Mouse (Mus musculus) cortical plate, adult 2 months (tissue): ENCODE results near the gene Fbxw10. TPM values are rescaled to one million over a fixed set of nuclear protein-coding genes. Genes with fewer than 3 reads are reported as not detected.

Experiments used
- H3K27ac ChIP-seq: fragments of 200-500 bp; 2 replicates; pipeline ENCODE4 v1.5.1; 2012; ENCODE audit warnings: low read length, control low read depth, inconsistent platforms; ENCODE audit not compliant: insufficient read depth
- H3K4me1 ChIP-seq: fragments of 200-500 bp; 2 replicates; pipeline ENCODE4 v1.6.1; 2011; ENCODE audit warnings: low read length; ENCODE audit not compliant: control insufficient read depth, insufficient read depth
- H3K4me3 ChIP-seq: fragments of 200-500 bp; 2 replicates; pipeline ENCODE4 v1.5.1; 2011; ENCODE audit warnings: mild to moderate bottlenecking, low read length, control low read depth; ENCODE audit not compliant: insufficient read depth
- CTCF ChIP-seq: fragments of 200-500 bp; IDR thresholded peaks from 2 replicates; pipeline ENCODE4 v1.5.1; 2011; ENCODE audit warnings: mild to moderate bottlenecking, control low read depth, low read length; ENCODE audit not compliant: insufficient read depth; ENCODE audit errors: extremely low read depth
- POLR2A ChIP-seq: fragments of 200-500 bp; IDR thresholded peaks from 2 replicates; pipeline ENCODE4 v1.6.1; 2011; ENCODE audit warnings: mild to moderate bottlenecking, low read length, control low read depth; ENCODE audit not compliant: insufficient read depth; ENCODE audit errors: extremely low read depth
- polyA plus RNA-seq: library from polyadenylated mRNA; depleted of rRNA; stranded (reverse); fragments of >200 nt; gene quantifications from 2 replicates; pipeline ENCODE4 v1.2.3, GENCODE M21; 2012

Fbxw10 gene
- polyA plus RNA-seq, 1 experiment: 0.58 TPM

DNA sequence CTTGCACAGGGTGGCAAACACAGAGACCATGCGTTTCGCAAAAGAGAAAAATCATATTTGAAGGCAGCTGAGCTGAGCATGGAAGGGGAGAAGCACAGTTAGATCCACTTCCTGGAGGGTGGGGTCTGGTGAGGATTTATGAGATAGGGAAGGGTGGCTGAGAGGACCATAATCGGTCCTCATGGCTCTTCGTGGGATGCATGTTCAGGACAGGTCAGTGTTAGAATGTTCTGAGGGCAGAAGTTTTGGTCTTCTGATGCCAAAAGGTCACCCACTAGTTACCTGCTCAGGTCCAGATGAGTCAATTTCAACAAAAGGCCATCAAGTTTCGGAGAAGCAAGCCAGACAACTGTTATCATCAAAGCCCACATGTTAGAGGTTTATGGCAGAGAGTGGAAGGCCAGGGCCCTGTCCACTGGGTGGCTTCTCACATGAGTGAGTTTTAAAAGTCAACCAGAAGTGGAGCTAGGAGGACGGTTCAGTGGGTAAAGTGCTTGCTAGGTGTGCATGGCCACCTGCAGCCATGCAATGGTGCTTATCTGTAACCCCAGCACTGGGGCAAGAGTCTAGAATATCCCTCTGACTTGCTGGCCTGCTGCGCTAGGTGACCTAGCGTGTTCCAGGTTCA is 27.7 kb upstream of the Fbxw10 start:
- Histone ChIP-seq H3K27ac (no peak overlapping the region), H3K4me1 (0 out of 2 replicates have a peak, but pooled peaks cover 1% of the 10 kb centered on the region), H3K4me3 (no peak overlapping the region)
- TF ChIP-seq POLR2A (no peak), CTCF (no peak)

DNA sequence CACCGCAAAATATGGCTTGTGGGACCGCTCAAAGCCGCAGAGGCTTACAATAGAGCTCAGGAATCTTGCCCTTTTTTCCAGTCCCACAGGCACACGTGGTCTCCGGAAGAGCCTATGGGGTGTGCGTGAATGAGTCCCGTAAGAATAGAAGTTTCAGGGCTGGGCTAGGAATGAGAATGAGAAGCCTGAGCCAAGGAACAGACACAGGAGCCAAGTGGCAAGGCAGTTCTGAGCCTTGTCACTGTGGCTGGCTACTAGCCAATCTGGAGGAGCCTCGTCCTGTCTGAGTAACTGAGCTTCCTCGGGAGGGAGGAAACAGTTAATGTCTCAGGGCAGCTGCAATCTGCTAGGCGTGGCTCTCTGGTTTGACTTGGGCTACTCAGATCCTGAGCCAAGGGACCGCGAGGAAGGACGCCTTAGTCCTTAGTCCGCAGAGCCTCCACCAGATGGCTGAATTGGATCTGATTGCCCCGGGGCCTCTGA is 26.8 kb upstream of the Fbxw10 start, which contains the start of gene Trim16:
Gene Trim16 (plus strand): TSS at position 173 of the 483 bp plus-strand sequence.
- H3K4me3 ChIP-seq: peak within 1 kb of the TSS; percentile 37
- no peak within 1 kb of the TSS for H3K27ac ChIP-seq
- 0 out of 2 replicates have a peak, but pooled peaks cover 1% of the 10 kb centered on the region for H3K4me1 ChIP-seq
- TF ChIP-seq CTCF (no peak), POLR2A (no peak)

DNA sequence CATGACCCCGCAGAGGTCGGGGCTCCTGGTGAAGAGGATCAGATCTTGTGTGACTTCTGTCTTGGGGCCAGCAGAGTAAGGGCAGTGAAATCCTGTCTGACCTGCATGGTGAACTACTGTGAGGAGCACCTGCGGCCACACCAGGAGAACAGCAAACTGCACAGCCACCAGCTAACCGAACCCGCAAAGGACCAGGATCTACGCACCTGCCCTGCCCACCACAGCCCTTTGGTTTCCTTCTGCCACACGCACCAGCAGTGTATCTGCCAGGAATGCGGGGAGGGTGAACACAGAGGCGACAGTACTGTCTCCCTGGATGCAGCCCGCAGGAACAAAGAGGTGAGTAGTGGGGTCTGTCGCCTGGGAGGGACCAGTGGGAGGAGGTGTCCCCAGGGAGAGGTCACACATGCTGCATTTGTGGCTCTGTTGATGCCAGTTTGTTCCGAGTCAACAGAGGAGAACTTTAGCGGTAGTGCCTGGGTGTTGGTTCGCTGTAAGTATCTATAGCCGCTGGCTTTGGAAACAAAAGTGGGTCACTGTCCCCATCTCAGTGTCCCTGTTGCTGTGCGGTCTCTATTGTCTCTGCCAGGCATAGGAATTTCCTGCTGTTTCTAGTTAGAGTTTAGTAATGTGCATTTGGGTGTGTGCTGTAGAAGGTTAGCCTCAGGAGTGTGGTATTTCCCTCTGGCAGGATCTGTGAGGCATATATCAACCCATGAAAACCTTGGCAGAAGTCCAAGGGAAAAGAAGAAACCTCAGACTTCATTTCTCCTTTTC is 26.0 kb upstream of the Fbxw10 start:
- TF ChIP-seq CTCF (no peak), POLR2A (no peak)
- Histone ChIP-seq H3K4me3 (peak overlapping the region; percentile 37), H3K4me1 (0 out of 2 replicates have a peak, but pooled peaks cover 1% of the 10 kb centered on the region), H3K27ac (no peak overlapping the region)

DNA sequence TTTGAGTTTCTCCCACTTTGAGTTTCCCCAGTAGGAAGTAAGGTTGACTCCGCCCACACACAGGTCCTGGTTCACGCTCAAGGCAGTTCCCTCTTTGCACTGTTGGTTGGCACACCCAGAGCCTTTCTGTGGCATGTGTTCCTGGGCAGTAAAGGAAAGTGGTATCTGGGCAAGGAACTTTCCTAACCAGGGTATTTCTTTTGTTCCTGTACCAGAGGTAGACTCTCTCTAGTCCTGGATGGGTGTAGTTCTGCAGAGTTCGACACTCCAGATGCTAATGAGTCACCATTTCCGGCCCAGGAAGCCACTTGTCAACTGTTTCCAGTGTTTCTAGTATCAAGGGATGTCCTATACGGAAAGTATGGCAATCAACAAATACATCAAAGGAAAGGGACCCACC is 25.0 kb upstream of the Fbxw10 start:
- H3K27ac ChIP-seq: no peak overlapping the region
- 0 out of 2 replicates have a peak, but pooled peaks cover 3% of the 10 kb centered on the region for H3K4me1 ChIP-seq
- H3K4me3 ChIP-seq: no peak overlapping the region
- TF ChIP-seq POLR2A: no peak

DNA sequence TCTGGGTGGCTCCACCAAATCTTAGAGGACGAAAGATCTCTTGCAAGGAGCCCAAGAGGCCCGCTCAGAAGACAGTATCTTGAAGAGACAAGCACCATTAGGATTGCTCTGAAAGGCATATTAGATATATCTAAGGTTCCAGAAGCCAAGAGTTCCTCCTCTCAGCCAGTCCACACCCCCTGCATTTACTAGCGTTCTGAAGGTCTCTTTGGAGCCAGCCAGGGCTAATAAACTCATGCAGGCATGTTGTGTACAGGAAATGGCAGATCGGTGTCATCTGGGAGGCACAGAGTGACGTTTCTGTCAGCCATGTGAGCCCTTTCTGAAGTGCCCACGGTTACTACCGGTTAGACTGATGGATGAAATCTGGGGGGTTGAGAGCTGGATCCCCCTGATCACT is 22.7 kb upstream of the Fbxw10 start:
- Histone ChIP-seq H3K27ac (no peak overlapping the region), H3K4me1 (0 out of 2 replicates have a peak, but pooled peaks cover 3% of the 10 kb centered on the region), H3K4me3 (no peak overlapping the region)
- TF ChIP-seq POLR2A: no peak
- TF ChIP-seq CTCF: no peak

DNA sequence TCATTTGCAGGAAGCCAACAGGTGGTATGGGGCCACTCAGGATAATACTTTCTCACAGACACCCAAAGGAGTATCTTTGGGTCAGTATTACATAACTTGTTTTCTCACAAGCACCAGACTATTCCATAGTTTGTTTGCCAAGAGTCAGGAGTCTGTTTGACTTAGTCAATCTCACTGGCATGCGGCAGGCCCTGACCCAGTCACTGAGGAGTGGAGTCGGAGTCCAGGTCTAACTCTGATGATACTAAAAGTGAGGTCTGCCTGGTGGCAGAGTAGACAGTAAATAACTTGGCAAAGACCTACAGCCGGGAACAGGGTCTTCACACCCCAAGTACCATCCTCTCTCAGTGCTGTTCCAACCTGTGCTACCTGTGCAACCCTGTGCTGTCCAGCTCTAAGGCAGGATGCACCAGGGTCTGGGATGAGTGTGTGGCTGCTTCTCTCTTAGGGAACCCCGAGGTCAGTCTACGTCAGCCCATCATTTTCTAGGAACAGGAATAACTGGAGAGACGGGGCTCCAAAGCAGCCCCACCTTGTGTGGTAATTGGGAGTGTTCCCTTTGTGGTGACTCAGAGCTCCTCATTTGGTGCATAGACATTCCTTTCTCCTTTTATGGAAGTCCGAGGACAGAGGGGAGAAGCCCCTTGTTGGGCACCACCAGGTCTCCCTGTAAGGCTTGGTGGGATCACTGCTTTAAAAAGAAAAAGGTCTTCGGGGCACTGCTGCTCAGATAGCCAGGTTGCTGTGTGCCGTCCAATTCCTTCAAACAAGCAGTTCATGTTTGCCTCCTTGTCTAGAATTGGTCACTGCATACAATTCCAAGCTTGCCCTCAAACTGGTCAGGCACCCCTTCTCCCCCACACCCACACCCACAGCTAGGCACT is 21.4 kb upstream of the Fbxw10 start:
- Histone ChIP-seq H3K27ac (no peak overlapping the region), H3K4me1 (0 out of 2 replicates have a peak, but pooled peaks cover 3% of the 10 kb centered on the region), H3K4me3 (no peak overlapping the region)
- no peak for TF ChIP-seq POLR2A
- no peak for TF ChIP-seq CTCF

DNA sequence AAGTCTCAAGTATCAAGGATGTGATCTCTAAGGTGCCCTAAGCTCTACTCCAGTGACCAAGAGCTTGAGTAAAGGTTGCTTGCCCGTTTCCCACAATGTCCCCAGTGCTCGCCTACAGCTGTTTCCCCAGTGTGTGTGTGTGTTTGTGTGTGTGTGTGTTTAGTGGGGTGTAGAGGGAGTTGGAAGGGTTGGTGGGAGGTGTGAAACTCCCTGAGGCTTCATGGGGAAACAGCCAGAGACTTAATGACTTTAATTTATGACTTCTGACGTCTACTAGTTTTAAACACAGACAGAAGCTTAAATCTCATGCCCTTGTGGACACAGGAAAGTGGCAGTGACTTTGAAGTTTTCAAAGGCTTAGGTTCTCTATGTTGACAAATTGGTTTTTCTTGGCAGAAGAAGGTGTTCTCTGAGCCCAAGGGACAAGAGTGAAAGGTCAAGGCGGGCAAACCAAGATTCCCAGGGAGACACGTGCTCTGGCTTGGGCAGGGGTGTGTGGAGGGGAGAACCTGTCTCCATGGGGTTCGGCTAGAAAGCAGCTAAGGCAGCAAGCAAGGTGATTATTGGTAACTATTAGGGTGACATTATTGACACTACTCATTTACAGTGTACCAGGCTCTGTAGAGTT is 20.6 kb upstream of the Fbxw10 start:
- TF ChIP-seq POLR2A (no peak), CTCF (no peak)
- Histone ChIP-seq H3K4me3 (no peak overlapping the region), H3K27ac (no peak overlapping the region), H3K4me1 (0 out of 2 replicates have a peak, but pooled peaks cover 1% of the 10 kb centered on the region)

DNA sequence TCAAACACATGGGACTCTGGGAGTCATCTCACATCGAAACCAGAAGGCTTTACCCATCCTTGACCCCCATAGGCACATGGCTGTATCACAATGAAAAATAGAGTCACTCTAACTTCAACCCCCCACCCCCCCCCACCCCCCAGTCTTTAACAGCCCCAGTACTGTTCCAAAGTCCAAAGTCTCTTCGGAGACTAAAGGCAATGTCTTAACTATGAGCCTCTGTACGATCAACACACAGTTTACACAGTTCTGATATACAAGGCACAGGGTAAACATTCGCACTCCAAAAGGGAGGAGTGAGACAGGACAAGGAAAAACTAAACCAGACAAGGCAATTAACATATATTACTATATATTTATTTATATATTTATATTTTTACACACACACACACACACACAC is 19.7 kb upstream of the Fbxw10 start:
- Histone ChIP-seq H3K4me1 (0 out of 2 replicates have a peak, but pooled peaks cover 1% of the 10 kb centered on the region), H3K4me3 (no peak overlapping the region), H3K27ac (no peak overlapping the region)
- no peak for TF ChIP-seq POLR2A
- TF ChIP-seq CTCF: no peak

DNA sequence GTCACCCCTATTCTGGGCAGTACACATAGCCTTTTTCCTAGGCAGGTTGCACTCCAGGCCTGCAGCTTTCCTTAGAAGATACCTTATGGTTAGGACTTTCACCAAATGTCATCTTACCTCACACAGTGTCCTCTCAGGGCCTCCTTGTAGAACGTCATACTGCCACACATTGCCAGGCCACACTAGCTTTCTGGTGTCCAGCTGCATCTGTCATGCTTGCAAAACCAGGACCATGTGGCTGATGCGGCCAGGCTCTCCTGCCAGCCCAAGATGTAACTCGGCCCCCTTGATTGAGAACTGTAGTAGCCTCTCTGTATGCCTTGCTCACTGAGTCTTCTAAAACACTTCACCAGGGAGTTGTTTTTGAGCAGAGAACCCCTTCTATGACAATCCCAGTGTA is 19.0 kb upstream of the Fbxw10 start:
- no peak overlapping the region for H3K27ac ChIP-seq
- 0 out of 2 replicates have a peak, but pooled peaks cover 1% of the 10 kb centered on the region for H3K4me1 ChIP-seq
- no peak overlapping the region for H3K4me3 ChIP-seq
- TF ChIP-seq POLR2A: no peak
- TF ChIP-seq CTCF: no peak
